Mouse (Mus musculus) forebrain, embryonic 13.5 days (tissue): ENCODE data around the gene Zbp1. TPM values are rescaled to one million over a fixed set of nuclear protein-coding genes. Genes with fewer than 3 reads are reported as not detected.
A peak's percentile ranks its signal among the peaks of the same experiment; 100 is the strongest.

ENCODE experiments used
- ATAC-seq: fragments of 200-750 bp; cut with Nextera tagmentation; 2 replicates; pipeline ENCODE4 v1.8.0; 2017
- H3K27ac ChIP-seq: fragments of 300-500 bp; sonication (generic); 2 replicates; pipeline ENCODE4 v1.5.1; 2015; ENCODE audit warnings: inconsistent platforms, mild to moderate bottlenecking, moderate library complexity
- H3K27me3 ChIP-seq: fragments of 300-500 bp; sonication (generic); 2 replicates; pipeline ENCODE4 v1.6.1; 2015; ENCODE audit warnings: mild to moderate bottlenecking, inconsistent platforms
- H3K36me3 ChIP-seq: fragments of 300-500 bp; sonication (generic); 2 replicates; pipeline ENCODE4 v1.6.1; 2015; ENCODE audit warnings: mild to moderate bottlenecking, inconsistent platforms; ENCODE audit not compliant: poor library complexity, severe bottlenecking
- H3K4me1 ChIP-seq: fragments of 300-500 bp; sonication (generic); 2 replicates; pipeline ENCODE4 v1.6.1; 2015; ENCODE audit warnings: inconsistent platforms
- H3K4me2 ChIP-seq: fragments of 300-500 bp; sonication (generic); 2 replicates; pipeline ENCODE4 v1.6.1; 2015; ENCODE audit warnings: inconsistent platforms, mild to moderate bottlenecking, moderate library complexity
- H3K4me3 ChIP-seq: fragments of 300-500 bp; sonication (generic); 2 replicates; pipeline ENCODE4 v1.5.1; 2015; ENCODE audit warnings: mild to moderate bottlenecking, inconsistent platforms
- H3K9ac ChIP-seq: fragments of 300-500 bp; sonication (generic); 2 replicates; pipeline ENCODE4 v1.6.1; 2015; ENCODE audit warnings: mild to moderate bottlenecking, inconsistent platforms
- H3K9me3 ChIP-seq: fragments of 300-500 bp; sonication (generic); replicated peaks from 2 replicates; pipeline ENCODE4 v1.6.1; 2016; ENCODE audit warnings: inconsistent platforms
- WGBS: fragments of 180-500 bp; shearing (Covaris S2); methylation state at CpG from one replicate; pipeline ENCODE4 v1.1.7; 2015; 5-methylcytosine and 5-hydroxymethylcytosine counted together
- polyA plus RNA-seq: library from polyadenylated mRNA; unstranded; fragments of >200 nt; fragmentation: Nextera tagmentation; extraction: Ambion mirVana; gene quantifications from 2 replicates; pipeline ENCODE4 v1.2.1, GENCODE M21; 2015

The Zbp1 gene
- polyA plus RNA-seq, 1 experiment from 2014 or later: not detected

GRCm38 (mm10) chr2:173255810-173256551, 37.3 kb upstream of the Zbp1 start:
- 69% methylated on average over 7 of the region's 7 CpGs for WGBS
- H3K4me2 ChIP-seq: no peak overlapping the region
- H3K4me1 ChIP-seq: peaks cover 99% of the 10 kb centered on the region
- H3K27ac ChIP-seq: 0 out of 2 replicates have a peak overlapping the region, but pooled peaks have one; percentile 1
- no peak for ATAC-seq
- H3K9ac ChIP-seq: no peak overlapping the region; the same call in 1 of the 2 replicates
- H3K36me3 ChIP-seq: no peaks in the 10 kb centered on the region
- H3K9me3 ChIP-seq: no peaks in the 10 kb centered on the region
- no peak overlapping the region for H3K4me3 ChIP-seq
- H3K27me3 ChIP-seq: no peaks in the 10 kb centered on the region

GRCm38 (mm10) chr2:173253761-173254662, 35.3 kb upstream of the Zbp1 start:
- 9% methylated on average over 26 of the region's 26 CpGs for WGBS
- Histone ChIP-seq H3K4me1 (peaks cover 99% of the 10 kb centered on the region), H3K36me3 (no peaks in the 10 kb centered on the region), H3K27ac (peak overlapping the region; percentile 86), H3K9me3 (no peaks in the 10 kb centered on the region), H3K4me2 (peak overlapping the region; percentile 48), H3K27me3 (no peaks in the 10 kb centered on the region), H3K9ac (peak overlapping the region; percentile 50), H3K4me3 (peak overlapping the region; percentile 8; the same call in 1 of the 2 replicates)
- peak; percentile 25; the same call in 1 of the 2 replicates for ATAC-seq

DNA sequence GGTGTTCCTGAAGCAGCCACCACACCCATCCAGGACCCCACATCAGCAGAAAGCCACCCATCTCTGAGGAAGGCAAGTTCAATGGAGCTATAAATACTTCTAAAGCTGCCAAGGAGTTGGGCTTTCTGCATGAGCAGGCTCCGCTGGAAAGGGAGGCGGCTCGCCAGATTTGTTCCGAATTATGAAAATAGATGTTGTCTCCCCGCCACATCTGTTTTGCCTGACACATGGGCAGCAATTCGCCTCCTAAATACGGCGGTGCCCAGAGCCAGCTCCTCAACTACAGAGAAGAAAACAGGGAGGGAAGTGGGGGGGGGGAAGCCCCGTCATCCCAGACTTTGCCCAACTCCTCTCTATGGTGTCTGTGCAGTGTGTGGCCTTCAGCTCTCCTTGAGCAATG, 33.0 kb upstream of the Zbp1 start:
- Histone ChIP-seq H3K36me3 (no peaks in the 10 kb centered on the region), H3K27ac (no peak overlapping the region), H3K4me3 (no peak overlapping the region), H3K27me3 (no peaks in the 10 kb centered on the region), H3K4me1 (peaks cover 95% of the 10 kb centered on the region), H3K9ac (no peak overlapping the region), H3K9me3 (no peaks in the 10 kb centered on the region), H3K4me2 (no peak overlapping the region)
- WGBS: 62% methylated on average over 9 of the region's 9 CpGs
- ATAC-seq: no peak

- no peaks in the 10 kb centered on the region for H3K27me3 ChIP-seq
- no peaks in the 10 kb centered on the region for H3K36me3 ChIP-seq
- WGBS: 56% methylated on average over 7 of the region's 7 CpGs
- H3K9ac ChIP-seq: no peak overlapping the region
- no peak overlapping the region for H3K4me2 ChIP-seq
- no peak overlapping the region for H3K4me3 ChIP-seq
- no peak overlapping the region for H3K27ac ChIP-seq
- no peak for ATAC-seq
- H3K4me1 ChIP-seq: peaks cover 95% of the 10 kb centered on the region
- no peaks in the 10 kb centered on the region for H3K9me3 ChIP-seq
Measured at GRCm38 (mm10) chr2:173251133-173251532, 32.4 kb upstream of the Zbp1 start.

DNA sequence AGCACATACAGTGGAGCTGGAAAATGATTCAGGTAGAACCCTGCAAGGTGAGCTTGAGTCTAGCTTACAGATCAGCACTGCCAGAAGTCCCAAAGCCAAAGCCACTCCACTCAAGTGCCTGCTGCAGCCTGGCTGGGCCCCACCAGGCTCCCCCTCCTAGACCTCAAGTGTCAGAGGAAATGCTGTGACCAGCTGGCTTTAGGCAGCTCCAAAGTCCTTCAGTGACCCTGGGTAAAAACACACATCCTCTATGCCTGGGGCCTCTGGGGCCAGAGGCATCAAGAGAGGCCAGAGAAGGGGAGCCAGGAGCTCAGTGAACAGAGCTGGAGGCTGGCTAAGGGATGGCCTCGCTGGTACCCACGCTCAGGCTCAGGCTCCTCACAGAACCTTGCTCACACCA, 31.7 kb upstream of the Zbp1 start:
- Histone ChIP-seq H3K4me2 (no peak overlapping the region), H3K27ac (0 out of 2 replicates have a peak overlapping the region, but pooled peaks have one; percentile 57), H3K27me3 (no peaks in the 10 kb centered on the region), H3K9me3 (no peaks in the 10 kb centered on the region), H3K4me1 (peaks cover 94% of the 10 kb centered on the region), H3K36me3 (no peaks in the 10 kb centered on the region), H3K9ac (no peak overlapping the region; the same call in 1 of the 2 replicates), H3K4me3 (no peak overlapping the region)
- WGBS: 24% methylated on average over 2 of the region's 2 CpGs
- no peak for ATAC-seq

DNA sequence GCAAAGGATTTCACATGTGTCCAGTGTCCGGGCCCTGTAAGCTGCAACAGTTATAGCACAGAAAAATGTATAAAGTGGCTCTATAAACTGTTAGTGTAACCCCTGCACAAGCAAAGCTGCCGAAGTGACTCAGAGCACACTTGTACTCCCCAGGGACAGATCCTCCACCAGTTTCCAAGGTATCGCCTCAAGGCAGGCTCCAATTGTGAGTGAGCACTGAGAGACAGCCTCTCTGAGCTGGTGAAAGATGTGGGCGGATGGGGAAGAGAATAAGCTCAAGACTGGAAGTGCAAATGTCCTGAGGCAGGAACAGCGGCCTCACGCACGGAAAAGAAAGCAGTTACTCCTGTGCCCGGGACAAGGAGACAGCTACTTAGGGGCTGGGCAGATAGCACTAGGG, 31.2 kb upstream of the Zbp1 start:
- Histone ChIP-seq H3K4me2 (no peak overlapping the region), H3K27me3 (no peaks in the 10 kb centered on the region), H3K36me3 (no peaks in the 10 kb centered on the region), H3K27ac (peak overlapping the region; percentile 57; the same call in 1 of the 2 replicates), H3K4me3 (no peak overlapping the region), H3K9ac (no peak overlapping the region), H3K4me1 (peaks cover 92% of the 10 kb centered on the region), H3K9me3 (no peaks in the 10 kb centered on the region)
- WGBS: 80% methylated on average over 8 of the region's 8 CpGs
- no peak for ATAC-seq

DNA sequence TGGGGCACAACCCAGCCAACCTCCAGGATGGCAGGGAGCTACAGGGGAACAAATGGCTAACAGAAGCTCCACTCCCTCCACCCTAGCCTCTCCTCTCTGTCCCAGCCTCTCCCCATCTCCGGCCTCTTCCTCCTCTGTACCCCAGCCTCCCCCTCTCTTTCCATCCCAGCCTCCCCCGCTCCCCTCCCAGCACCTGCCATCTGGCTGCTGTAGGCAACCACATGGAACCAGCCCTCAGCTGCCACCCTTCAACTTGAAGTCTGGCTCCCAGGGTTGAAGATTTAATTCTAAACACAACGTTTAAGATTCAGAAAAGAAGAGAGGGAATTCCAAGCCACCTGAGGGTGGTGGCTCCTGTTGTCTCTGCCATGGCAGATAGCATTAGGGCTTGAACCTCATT, 30.7 kb upstream of the Zbp1 start:
- peak overlapping the region; percentile 57; the same call in 1 of the 2 replicates for H3K27ac ChIP-seq
- no peaks in the 10 kb centered on the region for H3K27me3 ChIP-seq
- WGBS: 49% methylated on average over 3 of the region's 3 CpGs
- no peaks in the 10 kb centered on the region for H3K36me3 ChIP-seq
- no peak overlapping the region for H3K4me3 ChIP-seq
- H3K4me2 ChIP-seq: no peak overlapping the region
- ATAC-seq: no peak
- H3K9ac ChIP-seq: no peak overlapping the region
- H3K9me3 ChIP-seq: no peaks in the 10 kb centered on the region
- peaks cover 87% of the 10 kb centered on the region for H3K4me1 ChIP-seq

DNA sequence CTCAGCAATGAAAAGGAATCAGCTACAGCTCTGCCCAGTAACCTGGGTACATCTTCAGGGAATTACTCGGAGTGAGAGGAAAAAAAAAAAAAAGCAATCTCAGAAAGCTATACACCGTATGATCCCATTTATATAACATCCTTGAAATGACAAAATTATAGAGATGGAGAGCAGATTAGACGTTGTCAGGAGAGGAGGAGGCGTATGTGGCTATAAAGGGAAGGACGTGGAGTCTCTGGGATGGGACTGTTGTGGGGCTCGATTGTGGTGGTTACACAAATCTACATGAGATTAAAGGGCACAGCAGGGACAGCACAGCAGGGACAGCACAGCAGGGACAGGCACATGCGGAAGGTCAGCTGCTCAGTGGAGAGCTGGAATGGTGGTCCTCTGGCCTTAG, 30.1 kb upstream of the Zbp1 start:
- no peak overlapping the region for H3K27ac ChIP-seq
- no peaks in the 10 kb centered on the region for H3K27me3 ChIP-seq
- H3K4me2 ChIP-seq: no peak overlapping the region
- H3K9me3 ChIP-seq: no peaks in the 10 kb centered on the region
- 70% methylated on average over 7 of the region's 7 CpGs for WGBS
- peaks cover 86% of the 10 kb centered on the region for H3K4me1 ChIP-seq
- no peak for ATAC-seq
- H3K9ac ChIP-seq: no peak overlapping the region
- no peak overlapping the region for H3K4me3 ChIP-seq
- H3K36me3 ChIP-seq: no peaks in the 10 kb centered on the region

GRCm38 (mm10) chr2:173247911-173248310, 29.2 kb upstream of the Zbp1 start:
- ATAC-seq: no peak
- H3K4me3 ChIP-seq: no peak overlapping the region

GRCm38 (mm10) chr2:173247197-173247596, 28.5 kb upstream of the Zbp1 start:
- 20% methylated on average over 2 of the region's 2 CpGs for WGBS
- Histone ChIP-seq H3K4me1 (peaks cover 87% of the 10 kb centered on the region), H3K27me3 (no peaks in the 10 kb centered on the region), H3K9me3 (no peaks in the 10 kb centered on the region), H3K36me3 (no peaks in the 10 kb centered on the region), H3K4me2 (no peak overlapping the region), H3K9ac (no peak overlapping the region), H3K4me3 (no peak overlapping the region), H3K27ac (no peak overlapping the region)
- ATAC-seq: no peak

More at GRCm38 (mm10) chr2:173247911-173248310, 29.2 kb upstream of the Zbp1 start:
- Histone ChIP-seq H3K9ac (no peak overlapping the region), H3K27me3 (no peaks in the 10 kb centered on the region), H3K4me1 (peaks cover 86% of the 10 kb centered on the region), H3K27ac (no peak overlapping the region), H3K9me3 (no peaks in the 10 kb centered on the region), H3K4me2 (no peak overlapping the region), H3K36me3 (no peaks in the 10 kb centered on the region)
- WGBS: 72% methylated on average over 2 of the region's 2 CpGs

- Histone ChIP-seq H3K4me2 (no peak overlapping the region), H3K27me3 (no peaks in the 10 kb centered on the region), H3K27ac (no peak overlapping the region), H3K36me3 (no peaks in the 10 kb centered on the region), H3K4me3 (no peak overlapping the region), H3K4me1 (peaks cover 85% of the 10 kb centered on the region), H3K9me3 (no peaks in the 10 kb centered on the region), H3K9ac (no peak overlapping the region)
- ATAC-seq: no peak
- 77% methylated on average over 8 of the region's 8 CpGs for WGBS
Measured at GRCm38 (mm10) chr2:173246688-173247087, 28.0 kb upstream of the Zbp1 start.

DNA sequence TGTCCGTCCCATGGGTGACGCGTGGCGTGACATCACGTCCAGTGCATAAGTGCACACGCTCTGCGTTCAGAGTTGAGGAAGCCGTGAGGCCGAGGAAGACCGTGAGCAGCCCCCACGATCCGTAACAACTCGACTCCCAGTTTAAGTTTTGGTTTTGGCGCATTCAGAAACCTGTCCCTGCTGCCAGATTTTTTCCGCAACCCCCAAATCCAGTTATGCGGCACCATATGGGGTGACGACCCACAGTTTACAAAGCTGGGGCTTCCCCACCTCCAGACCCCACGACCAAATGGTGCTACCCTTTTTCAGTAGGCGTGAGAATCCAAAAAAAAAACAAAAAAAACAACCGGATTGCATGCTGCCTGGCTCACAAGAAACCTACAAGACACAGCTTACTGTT, 26.5 kb upstream of the Zbp1 start:
- ATAC-seq: no peak
- Histone ChIP-seq H3K36me3 (no peaks in the 10 kb centered on the region), H3K4me1 (peaks cover 85% of the 10 kb centered on the region), H3K27me3 (no peaks in the 10 kb centered on the region; the same call in 1 of the 2 replicates), H3K9me3 (no peaks in the 10 kb centered on the region), H3K27ac (no peak overlapping the region), H3K9ac (no peak overlapping the region), H3K4me2 (no peak overlapping the region), H3K4me3 (no peak overlapping the region)
- 89% methylated on average over 20 of the region's 20 CpGs for WGBS
